Mouse (Mus musculus) forebrain, embryonic 11.5 days (tissue): ENCODE measurements around the gene Smpd1. TPM values are rescaled to one million over a fixed set of nuclear protein-coding genes. Genes with fewer than 3 reads are reported as not detected.

Experiments used
- ATAC-seq: fragments of 200-750 bp; cut with Nextera tagmentation; replicated peaks from 2 replicates; pipeline ENCODE4 v1.8.0; 2017; ENCODE audit warnings: moderate TSS enrichment; ENCODE audit not compliant: low FRiP score
- DNase-seq: peaks from one replicate; pipeline ENCODE4 v3.0.0-alpha.2; 2017; ENCODE audit warnings: low spot score
- H3K27ac ChIP-seq: fragments of 300-500 bp; sonication (generic); 2 replicates; pipeline ENCODE4 v1.5.1; 2014; ENCODE audit warnings: low read depth, low read length
- H3K27me3 ChIP-seq: fragments of 300-500 bp; sonication (generic); 2 replicates; pipeline ENCODE4 v1.6.1; 2014; ENCODE audit warnings: mild to moderate bottlenecking, low read length, mixed read lengths; ENCODE audit not compliant: control insufficient read depth, insufficient read depth
- H3K36me3 ChIP-seq: fragments of 300-500 bp; sonication (generic); 2 replicates; pipeline ENCODE4 v1.6.1; 2014; ENCODE audit warnings: mild to moderate bottlenecking, low read length, moderate library complexity, mixed read lengths; ENCODE audit not compliant: control insufficient read depth, insufficient read depth
- H3K4me1 ChIP-seq: fragments of 300-500 bp; sonication (generic); replicated peaks from 2 replicates; pipeline ENCODE4 v1.6.1; 2014; ENCODE audit warnings: low read length, mixed read lengths; ENCODE audit not compliant: control insufficient read depth, insufficient read depth
- H3K4me2 ChIP-seq: fragments of 300-500 bp; sonication (generic); 2 replicates; pipeline ENCODE4 v1.6.1; 2014; ENCODE audit warnings: low read depth, mild to moderate bottlenecking, low read length, moderate library complexity, mixed read lengths; ENCODE audit not compliant: severe bottlenecking
- H3K4me3 ChIP-seq: fragments of 300-500 bp; sonication (generic); 2 replicates; pipeline ENCODE4 v1.5.1; 2014; ENCODE audit warnings: low read depth, low read length
- H3K9ac ChIP-seq: fragments of 300-500 bp; sonication (generic); 2 replicates; pipeline ENCODE4 v1.6.1; 2014; ENCODE audit warnings: low read length
- H3K9me3 ChIP-seq: fragments of 300-500 bp; sonication (generic); 2 replicates; pipeline ENCODE4 v1.6.1; 2016; ENCODE audit warnings: low read length, mixed read lengths; ENCODE audit not compliant: control insufficient read depth
- WGBS: fragments of 180-500 bp; shearing (Covaris S2); extraction: QIAGEN DNeasy Blood & Tissue Kit; methylation state at CpG from one replicate; pipeline ENCODE4 v1.1.7; 2014; 5-methylcytosine and 5-hydroxymethylcytosine counted together
- polyA plus RNA-seq: library from polyadenylated mRNA; unstranded; fragments of >200 nt; fragmentation: Nextera tagmentation; extraction: Ambion mirVana; gene quantifications from 2 replicates; pipeline ENCODE4 v1.2.1, GENCODE M21; 2014

Smpd1 gene
- polyA plus RNA-seq, 1 experiment from 2014 or later, result 35.1 TPM

- Histone ChIP-seq H3K27me3 (no peaks in the 10 kb centered on the region), H3K9me3 (no peaks in the 10 kb centered on the region), H3K36me3 (peaks cover 3% of the 10 kb centered on the region; the same call in 1 of the 2 replicates), H3K4me1 (peaks cover 14% of the 10 kb centered on the region), H3K27ac (peak overlapping the region; percentile 66), H3K9ac (no peak overlapping the region; the same call in 1 of the 2 replicates), H3K4me2 (peak overlapping the region; percentile 34; the same call in 1 of the 2 replicates), H3K4me3 (no peak overlapping the region)
- WGBS, result 18% methylated on average over 7 of the region's 7 CpGs
- peak; percentile 75 for ATAC-seq
- peak; percentile 58 for DNase-seq
Measured at GRCm38 (mm10) chr7:105568583-105568982, 14.4 kb downstream of the Smpd1 start.

- Histone ChIP-seq H3K4me3 (no peak overlapping the region), H3K9ac (no peak overlapping the region; the same call in 1 of the 2 replicates), H3K4me2 (peak overlapping the region; percentile 34; the same call in 1 of the 2 replicates), H3K9me3 (no peaks in the 10 kb centered on the region), H3K27me3 (no peaks in the 10 kb centered on the region), H3K4me1 (peaks cover 14% of the 10 kb centered on the region), H3K27ac (peak overlapping the region; percentile 66), H3K36me3 (peaks cover 3% of the 10 kb centered on the region; the same call in 1 of the 2 replicates)
- ATAC-seq (peak; percentile 89), DNase-seq (peak; percentile 78)
- WGBS, result 4% methylated on average over 6 of the region's 6 CpGs
Measured at GRCm38 (mm10) chr7:105568988-105569471, 14.9 kb downstream of the Smpd1 start.

GRCm38 (mm10) chr7:105569512-105570496 is 15.6 kb downstream of the Smpd1 start:
- Histone ChIP-seq H3K4me1 (peaks cover 14% of the 10 kb centered on the region), H3K27me3 (no peaks in the 10 kb centered on the region), H3K4me2 (peak overlapping the region; percentile 12; the same call in 1 of the 2 replicates), H3K27ac (peak overlapping the region; percentile 66), H3K9me3 (no peaks in the 10 kb centered on the region), H3K36me3 (peaks cover 3% of the 10 kb centered on the region; the same call in 1 of the 2 replicates), H3K9ac (peak overlapping the region; percentile 37), H3K4me3 (no peak overlapping the region)
- ATAC-seq (peak; percentile 31), DNase-seq (no peak)
- WGBS, result 16% methylated on average over 12 of the region's 12 CpGs

DNA sequence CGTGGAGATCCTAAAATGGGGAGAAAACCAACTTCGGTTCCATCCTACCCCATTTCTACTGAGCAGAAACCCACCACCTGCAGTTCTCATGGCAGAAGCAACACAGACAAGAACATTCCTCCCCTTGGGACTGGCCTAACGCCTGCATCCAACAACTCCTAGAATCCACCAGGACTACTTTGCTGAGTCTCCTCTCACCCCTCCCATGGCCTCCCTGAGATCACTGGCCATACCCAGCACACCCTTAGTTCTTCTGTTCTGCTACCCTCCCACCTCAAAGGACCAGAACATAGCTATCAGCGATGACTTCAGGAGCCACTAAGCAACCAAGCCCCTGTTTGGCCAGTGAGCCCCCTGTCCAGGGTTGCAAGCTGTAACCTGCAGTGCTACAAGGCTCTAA is 16.6 kb downstream of the Smpd1 start:
- WGBS, result 75% methylated on average over 4 of the region's 4 CpGs
- ATAC-seq (no peak), DNase-seq (no peak)
- Histone ChIP-seq H3K4me2 (no peak overlapping the region), H3K9ac (no peak overlapping the region), H3K9me3 (no peaks in the 10 kb centered on the region), H3K4me1 (peaks cover 14% of the 10 kb centered on the region), H3K4me3 (no peak overlapping the region), H3K36me3 (peaks cover 3% of the 10 kb centered on the region; the same call in 1 of the 2 replicates), H3K27me3 (no peaks in the 10 kb centered on the region), H3K27ac (no peak overlapping the region)

DNA sequence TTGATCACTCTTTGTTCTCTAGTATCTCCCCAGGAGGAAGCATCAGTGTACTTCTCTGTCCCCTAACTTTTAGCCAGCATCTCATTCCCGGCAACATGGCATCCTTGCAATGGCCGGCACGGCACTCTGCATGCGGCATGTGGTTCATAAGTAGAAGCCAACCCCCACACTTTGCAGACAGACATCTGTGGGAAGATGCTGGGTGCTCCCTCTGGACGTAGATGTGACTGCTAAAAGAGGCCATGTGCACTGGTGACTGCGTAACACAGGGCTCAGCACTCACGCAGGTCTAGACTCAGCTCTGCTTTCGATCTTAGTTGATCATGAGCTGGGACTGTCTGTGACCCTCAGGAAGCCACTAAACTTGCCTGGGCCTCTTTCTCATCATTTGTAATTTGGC is 18.8 kb downstream of the Smpd1 start:
- Histone ChIP-seq H3K36me3 (peaks cover 3% of the 10 kb centered on the region; the same call in 1 of the 2 replicates), H3K4me2 (no peak overlapping the region), H3K27me3 (no peaks in the 10 kb centered on the region), H3K9me3 (no peaks in the 10 kb centered on the region), H3K4me1 (peaks cover 14% of the 10 kb centered on the region), H3K4me3 (no peak overlapping the region), H3K27ac (no peak overlapping the region), H3K9ac (no peak overlapping the region)
- DNase-seq (no peak), ATAC-seq (no peak)
- WGBS, result 95% methylated on average over 8 of the region's 8 CpGs

GRCm38 (mm10) chr7:105574537-105574936 is 20.4 kb downstream of the Smpd1 start:
- ATAC-seq, result no peak
- no peaks in the 10 kb centered on the region for H3K9me3 ChIP-seq
- no peak overlapping the region for H3K4me2 ChIP-seq

GRCm38 (mm10) chr7:105576166-105576748 is 22.1 kb downstream of the Smpd1 start:
- H3K27ac ChIP-seq, result no peak overlapping the region
- no peak for ATAC-seq
- H3K4me1 ChIP-seq, result peaks cover 4% of the 10 kb centered on the region
- H3K27me3 ChIP-seq, result no peaks in the 10 kb centered on the region
- H3K4me3 ChIP-seq, result no peak overlapping the region
- H3K9me3 ChIP-seq, result no peaks in the 10 kb centered on the region
- no peak overlapping the region for H3K9ac ChIP-seq
- peaks cover 3% of the 10 kb centered on the region; the same call in 1 of the 2 replicates for H3K36me3 ChIP-seq
- H3K4me2 ChIP-seq, result no peak overlapping the region
- WGBS, result 91% methylated on average over 3 of the region's 3 CpGs
- no peak for DNase-seq

More at GRCm38 (mm10) chr7:105574537-105574936, 20.4 kb downstream of the Smpd1 start:
- no peak overlapping the region for H3K9ac ChIP-seq
- H3K4me3 ChIP-seq, result no peak overlapping the region
- H3K4me1 ChIP-seq, result peaks cover 5% of the 10 kb centered on the region
- WGBS, result 95% methylated on average over 4 of the region's 4 CpGs
- no peak for DNase-seq
- H3K27ac ChIP-seq, result no peak overlapping the region
- no peaks in the 10 kb centered on the region for H3K27me3 ChIP-seq
- H3K36me3 ChIP-seq, result peaks cover 3% of the 10 kb centered on the region; the same call in 1 of the 2 replicates

DNA sequence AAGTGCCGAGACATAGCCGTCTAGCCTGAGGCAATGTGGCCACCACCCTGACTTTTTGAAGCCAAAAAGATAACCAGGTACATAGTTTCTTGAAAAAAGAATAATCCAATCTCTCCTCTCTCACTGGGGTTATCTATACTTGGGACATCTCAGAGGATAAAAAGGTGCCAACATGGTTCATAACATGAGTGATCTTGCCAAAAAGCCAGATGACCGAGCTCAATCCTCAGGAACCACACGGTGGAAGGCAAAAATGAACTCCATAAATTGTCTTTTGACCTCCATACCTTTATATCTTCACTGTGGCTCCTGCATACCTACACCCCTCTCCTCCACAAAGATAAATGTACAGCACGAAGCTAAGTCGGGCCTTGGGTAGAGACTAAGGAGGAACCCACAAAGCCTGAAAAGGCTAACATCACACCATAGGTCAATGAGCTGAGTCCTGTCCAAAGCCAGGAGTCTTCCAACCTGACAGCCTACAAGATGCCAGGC is 23.3 kb downstream of the Smpd1 start:
- Histone ChIP-seq H3K27ac (no peak overlapping the region), H3K36me3 (peaks cover 3% of the 10 kb centered on the region; the same call in 1 of the 2 replicates), H3K4me1 (peaks cover 4% of the 10 kb centered on the region), H3K4me2 (no peak overlapping the region), H3K4me3 (no peak overlapping the region), H3K9me3 (no peaks in the 10 kb centered on the region), H3K9ac (no peak overlapping the region), H3K27me3 (no peaks in the 10 kb centered on the region)
- no peak for ATAC-seq
- DNase-seq, result no peak
- WGBS, result 93% methylated on average over 6 of the region's 6 CpGs
